Mouse (Mus musculus) adrenal gland, postnatal 36 days (tissue): ENCODE data around the gene Izumo1r. TPM values are rescaled to one million over a fixed set of nuclear protein-coding genes. Genes with fewer than 3 reads are reported as not detected.

Source experiments
- DNase-seq, 2 experiments: peaks; one replicate each; pipeline ENCODE4 v3.0.0; 2021; ENCODE audit warnings: mixed read lengths in 1 of 2
- long read RNA-seq, 2 experiments: library from polyadenylated mRNA; stranded (forward); transcript quantifications; one replicate each; pipeline ENCODE4 v2.0.0; 2021; ENCODE audit warnings: borderline sequencing depth in 2 of 2
- total RNA-seq, 2 experiments: library from RNA; stranded (reverse); gene quantifications; 2 replicates each; pipeline ENCODE4 v1.2.3; 2021

Izumo1r gene
- total RNA-seq: not detected
- long read RNA-seq, experiment 1: 0 reads
- long read RNA-seq, experiment 2: 0 reads

- DNase-seq: no peak
These were observed at the start of gene Izumo1r for GRCm38 (mm10) chr9:14903581-14904378. TSS of gene Izumo1r (minus strand) at chr9:14903949.

DNA sequence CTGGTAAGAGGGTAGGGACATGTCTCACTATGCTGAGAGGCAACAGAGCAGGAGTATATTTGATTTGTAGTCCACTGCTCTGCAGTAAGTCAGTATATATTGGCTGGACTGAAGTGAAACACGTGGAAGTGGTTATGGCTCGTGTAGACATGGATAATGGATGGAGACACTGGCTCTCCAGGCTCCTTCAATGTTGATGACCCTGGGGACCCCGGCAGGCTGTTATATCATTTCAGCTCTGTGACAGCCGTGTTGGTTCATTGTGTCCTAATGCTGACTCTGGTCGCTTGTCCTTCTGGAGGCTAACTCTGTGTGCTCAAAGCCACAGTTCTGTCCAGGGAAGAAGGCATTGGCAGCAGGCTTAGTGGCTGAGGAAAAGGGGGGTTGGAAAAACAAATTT is 47.3 kb upstream of the Izumo1r start:
- DNase-seq: no peak

GRCm38 (mm10) chr9:14948843-14949242 is 45.1 kb upstream of the Izumo1r start:
- DNase-seq: no peak

DNA sequence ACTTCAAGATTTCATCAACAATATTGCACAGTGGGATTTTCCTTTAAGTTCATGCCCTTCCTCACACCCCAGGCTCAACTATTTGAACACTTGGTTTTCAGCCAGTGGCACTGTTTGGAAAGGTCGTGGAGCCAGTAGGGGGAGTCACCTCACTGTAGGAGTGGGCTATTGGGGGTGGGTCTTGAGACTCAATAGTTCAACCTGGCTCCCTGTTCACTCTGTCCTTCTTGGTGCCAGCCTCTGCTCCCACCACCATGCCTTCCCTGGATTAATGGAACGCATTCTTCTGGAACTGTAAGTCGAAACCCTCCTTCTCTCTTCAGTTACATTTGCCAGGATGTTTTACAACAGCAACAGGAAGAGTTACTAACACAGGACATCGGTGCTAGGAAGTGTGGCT is 42.9 kb upstream of the Izumo1r start:
- DNase-seq: no peak

- no peak for DNase-seq
These were observed 42.2 kb upstream of the Izumo1r start for GRCm38 (mm10) chr9:14945919-14946318.

- no peak for DNase-seq
These were observed 38.5 kb upstream of the Izumo1r start for GRCm38 (mm10) chr9:14942143-14942720.

DNA sequence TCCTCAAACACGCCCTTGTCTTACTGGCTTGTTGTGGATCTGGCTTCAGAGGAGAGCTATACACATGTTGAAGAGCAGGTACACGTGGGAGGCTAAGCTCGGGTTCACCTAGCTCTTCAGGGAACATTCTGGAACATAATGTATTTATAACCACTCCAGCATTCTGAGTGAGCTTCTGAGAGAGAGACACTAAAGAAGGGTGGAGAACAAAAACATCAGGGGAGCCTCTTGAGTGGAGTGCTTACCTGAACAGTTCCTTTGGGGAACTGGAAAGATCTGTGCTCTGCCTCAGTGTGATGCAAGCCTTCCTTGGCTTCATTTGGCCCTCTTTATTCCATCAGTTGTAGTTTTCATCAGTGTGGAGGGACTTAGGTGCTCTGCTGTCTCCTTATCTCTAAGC is 35.9 kb upstream of the Izumo1r start:
- DNase-seq: no peak

GRCm38 (mm10) chr9:14937308-14937707 is 33.6 kb upstream of the Izumo1r start:
- no peak for DNase-seq

- DNase-seq: no peak
These were observed 31.1 kb upstream of the Izumo1r start for GRCm38 (mm10) chr9:14934851-14935250.

DNA sequence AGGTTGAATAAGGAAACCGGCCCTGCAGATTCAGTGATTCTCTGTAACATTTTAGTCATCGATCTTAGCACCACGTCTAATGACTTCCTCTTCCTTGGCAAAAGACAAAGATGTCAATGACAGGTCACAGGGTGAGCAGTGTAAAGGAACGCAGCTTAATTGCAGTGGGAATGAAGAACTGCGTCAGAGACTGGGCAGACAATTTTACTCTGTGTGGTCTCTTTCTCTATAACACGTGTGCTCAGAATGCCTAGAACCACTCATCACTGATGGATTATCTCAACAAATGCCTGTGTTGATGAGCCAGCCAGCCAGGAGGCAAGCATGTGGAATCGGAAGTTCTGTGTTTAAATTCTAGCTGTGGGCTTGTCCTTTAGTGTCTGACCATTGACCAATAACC is 28.2 kb upstream of the Izumo1r start:
- no peak for DNase-seq

DNA sequence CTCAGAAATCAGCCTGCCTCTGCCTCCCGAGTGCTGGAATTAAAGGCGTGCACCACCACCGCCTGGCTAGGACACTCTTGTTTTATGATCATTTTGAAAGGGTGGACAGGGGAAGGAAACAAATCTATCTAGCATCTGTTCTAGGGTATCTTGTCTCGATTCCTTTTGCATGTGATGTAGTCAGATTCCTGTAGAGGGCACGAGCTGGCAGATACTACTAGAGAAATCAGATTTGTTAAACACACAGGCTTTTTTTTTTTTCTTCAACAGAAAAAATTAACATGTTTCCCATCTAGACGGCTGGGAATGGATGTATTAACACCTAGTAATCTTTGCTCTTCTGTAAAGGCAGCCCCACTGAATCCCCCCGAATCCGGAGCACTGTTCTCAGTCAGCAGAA is 27.5 kb upstream of the Izumo1r start:
- no peak for DNase-seq

GRCm38 (mm10) chr9:14926593-14926992 is 22.8 kb upstream of the Izumo1r start:
- no peak for DNase-seq

GRCm38 (mm10) chr9:14923625-14924024 is 19.9 kb upstream of the Izumo1r start:
- no peak for DNase-seq

DNA sequence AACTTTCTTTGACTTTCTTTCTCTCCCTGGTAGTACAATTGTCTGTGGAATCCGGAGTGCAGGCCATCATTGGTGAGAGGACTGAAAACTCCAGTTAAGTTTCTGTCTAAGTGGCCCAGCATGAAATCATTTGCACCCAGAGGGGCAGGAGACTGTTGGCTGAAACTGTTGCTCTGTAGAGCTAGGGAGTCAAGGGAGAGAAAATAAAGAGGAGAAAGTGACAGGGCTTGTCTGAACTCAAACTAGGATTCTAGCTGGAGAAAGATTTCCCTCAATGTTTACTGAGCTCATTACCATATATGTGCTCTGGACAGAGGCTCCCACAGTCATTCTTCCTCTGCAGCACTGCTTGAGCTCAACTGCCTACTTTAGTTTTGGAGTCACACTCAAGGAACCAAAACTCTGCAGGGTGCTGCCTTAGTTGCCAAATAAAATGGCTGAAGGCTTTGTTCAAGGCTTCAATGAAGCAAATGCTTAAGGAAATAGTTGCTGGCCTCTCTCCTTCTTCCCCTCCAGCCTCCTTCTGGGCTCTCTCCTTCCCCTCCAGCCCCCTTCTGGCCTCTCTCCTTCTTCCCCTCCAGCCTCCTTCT is 18.3 kb upstream of the Izumo1r start:
- no peak for DNase-seq

DNA sequence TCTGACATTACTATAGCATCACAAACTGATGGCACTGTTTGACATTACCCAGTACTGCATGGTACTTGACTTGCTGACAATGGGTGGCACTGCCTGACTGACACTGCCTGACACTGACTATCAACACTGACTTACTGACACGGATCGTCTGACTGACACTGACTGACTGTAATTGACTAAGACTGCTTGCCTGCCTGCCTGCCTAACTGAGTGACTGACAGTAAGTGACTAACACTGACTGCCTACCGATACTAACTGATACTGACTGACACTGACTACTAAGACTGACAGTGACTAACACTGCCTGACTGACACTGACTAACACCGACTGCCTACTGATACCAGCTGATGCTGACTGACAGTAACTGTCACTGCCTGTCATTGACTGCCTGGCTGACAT is 17.5 kb upstream of the Izumo1r start:
- no peak for DNase-seq

DNA sequence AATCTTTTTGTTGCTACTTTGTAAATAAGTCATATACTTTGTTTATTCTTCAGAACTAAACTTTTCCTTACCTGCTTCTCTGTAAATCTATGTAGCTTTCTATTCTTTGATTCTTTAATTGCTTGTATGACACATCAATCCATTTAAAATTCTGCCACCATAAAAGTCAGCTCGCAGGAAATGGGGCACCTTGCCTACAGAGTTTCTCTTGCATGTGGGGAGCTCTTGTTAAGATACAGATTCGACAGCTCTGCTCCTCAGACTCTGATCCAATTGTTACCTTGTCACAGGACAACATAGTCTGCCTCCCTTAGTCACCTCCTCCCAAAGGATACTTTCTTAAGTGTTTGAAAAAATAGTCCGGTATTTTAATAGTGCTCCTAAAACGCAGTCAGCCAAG is 16.9 kb upstream of the Izumo1r start:
- no peak for DNase-seq

- no peak for DNase-seq
These were observed 15.3 kb upstream of the Izumo1r start for GRCm38 (mm10) chr9:14918825-14919668.

- DNase-seq: no peak
These were observed 13.9 kb upstream of the Izumo1r start for GRCm38 (mm10) chr9:14917661-14918060.

DNA sequence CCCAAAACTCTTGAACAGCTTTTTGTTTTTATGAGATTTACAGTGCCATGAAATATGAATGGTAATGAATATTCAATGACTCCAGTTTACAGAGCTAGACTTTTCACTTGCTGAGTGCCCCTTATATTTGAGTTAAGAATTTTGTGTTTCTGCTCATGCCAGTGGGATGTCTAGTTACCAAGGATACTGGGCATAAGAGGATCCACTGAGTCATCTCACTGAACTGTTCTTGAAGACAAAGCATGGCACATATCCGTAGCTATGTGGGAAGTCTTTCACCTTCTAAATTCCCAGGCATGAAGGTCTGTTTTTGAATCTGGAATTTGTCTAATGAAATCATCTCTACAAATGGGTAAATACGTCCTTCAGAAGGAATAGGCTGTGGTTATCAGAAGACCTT is 8.3 kb upstream of the Izumo1r start:
- DNase-seq: no peak

DNA sequence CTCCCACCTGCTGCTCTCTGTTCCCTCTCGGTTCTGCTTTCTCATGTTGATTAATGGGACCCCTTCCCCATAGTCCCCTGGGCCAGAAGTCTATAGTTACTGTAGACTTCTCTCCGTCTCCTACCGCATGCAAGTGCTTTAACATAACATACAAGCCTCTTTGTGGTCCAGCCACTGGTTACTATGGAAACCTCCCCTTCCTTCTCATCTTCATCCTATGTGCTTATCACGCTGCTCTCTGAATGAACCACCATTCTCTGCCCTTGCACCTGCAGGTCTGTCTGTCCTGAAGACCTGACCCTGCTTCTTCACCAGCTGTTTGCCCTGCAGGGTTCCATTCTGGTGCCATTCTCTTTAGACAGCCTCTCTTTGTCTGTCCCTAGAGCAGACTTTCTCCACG is 6.2 kb upstream of the Izumo1r start:
- no peak for DNase-seq

GRCm38 (mm10) chr9:14907816-14908415 is 4.2 kb upstream of the Izumo1r start:
- DNase-seq: no peak

- no peak for DNase-seq
These were observed 2.2 kb upstream of the Izumo1r start for GRCm38 (mm10) chr9:14905956-14906355.
